24 mouse cellular contexts compared by ENCODE assay signal in the genomic region with DNA sequence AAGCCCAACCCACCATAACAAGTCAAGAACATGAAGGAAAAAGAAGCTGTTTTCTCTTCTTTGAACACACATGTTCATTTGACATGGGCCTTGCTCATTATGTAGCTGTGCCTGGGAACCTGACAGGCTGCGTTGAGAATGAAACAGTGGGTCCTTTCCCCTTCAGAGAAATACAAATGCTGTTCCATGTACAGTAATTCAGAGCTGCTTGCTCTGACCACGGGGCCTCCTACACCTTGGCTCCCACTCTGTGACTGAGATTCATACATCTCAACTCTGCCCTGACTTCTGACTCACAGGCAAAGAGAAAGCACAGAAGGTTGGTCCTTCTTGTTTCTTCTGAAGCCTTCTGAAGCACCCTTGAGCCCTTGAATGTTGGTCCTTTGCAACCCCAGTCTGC.
"Had no signal": no experiment of that assay in that cellular context is flagged by ENCODE, and none has a peak within 500 bp of the region (broad histone marks: within the 10 kb centered on the region; RNA-seq: fewer than 3 reads in every experiment).

No protein-coding gene starts in this region.

- ATAC-seq: hindbrain, embryonic 16.5 days; intestine, embryonic 15.5 days; liver, postnatal 0 days had no signal

- H3K36me3 ChIP-seq: hindbrain, embryonic 10.5 days; hindbrain, embryonic 12.5 days; intestine, embryonic 15.5 days; limb, embryonic 10.5 days; limb, embryonic 12.5 days; liver, embryonic 13.5 days; liver, embryonic 15.5 days had no signal

- H3K9ac ChIP-seq: hindbrain, embryonic 12.5 days; hindbrain, embryonic 14.5 days; intestine, embryonic 15.5 days; limb, embryonic 12.5 days; liver, embryonic 13.5 days; liver, embryonic 15.5 days; liver, postnatal 0 days had no signal

- DNase-seq: gastrocnemius, postnatal 14 days; heart, postnatal 10 days; heart, postnatal 4 days; kidney, adult 11 months; kidney, adult 8-10 months; kidney, postnatal 10 days; kidney, postnatal 25 days; kidney, postnatal 4 days; liver; liver, embryonic 13.5 days; liver, postnatal 0 days had no signal

- H3K27me3 ChIP-seq: hindbrain, embryonic 12.5 days; intestine, embryonic 15.5 days; limb, embryonic 12.5 days; liver, embryonic 13.5 days; liver, embryonic 15.5 days had no signal

- H3K4me2 ChIP-seq: heart, embryonic 11.5 days; hindbrain, embryonic 12.5 days; hindbrain, embryonic 14.5 days; intestine, embryonic 15.5 days; limb, embryonic 12.5 days; liver, embryonic 11.5 days; liver, embryonic 13.5 days; liver, embryonic 15.5 days had no signal

- H3K4me3 ChIP-seq: heart, adult 2 months; hindbrain, embryonic 10.5 days; hindbrain, embryonic 12.5 days; intestine, embryonic 15.5 days; layer of hippocampus, adult 2 months; left cerebral cortex, adult 2 months; limb, embryonic 10.5 days; limb, embryonic 12.5 days; liver, embryonic 13.5 days; liver, embryonic 15.5 days had no signal

- H3K4me1 ChIP-seq: hindbrain, embryonic 10.5 days; hindbrain, embryonic 12.5 days; intestine, embryonic 15.5 days; limb, embryonic 10.5 days; limb, embryonic 12.5 days had no signal

- H3K9me3 ChIP-seq: hindbrain, embryonic 10.5 days; hindbrain, embryonic 12.5 days; intestine, embryonic 15.5 days; limb, embryonic 10.5 days; limb, embryonic 12.5 days; liver, embryonic 13.5 days; liver, embryonic 15.5 days had no signal

- H3K27ac ChIP-seq: heart, adult 2 months; hindbrain, embryonic 10.5 days; hindbrain, embryonic 12.5 days; hindbrain, embryonic 14.5 days; intestine, embryonic 15.5 days; layer of hippocampus, adult 2 months; left cerebral cortex, adult 2 months; limb, embryonic 10.5 days; limb, embryonic 12.5 days; liver, embryonic 13.5 days; liver, embryonic 15.5 days had no signal
